9 mouse cellular contexts compared by ENCODE assay signal in genomic region chr17:28986833-28987232, GRCm38 (mm10). TPM values are rescaled to one million over a fixed set of nuclear protein-coding genes. Genes with fewer than 3 reads are reported as not detected.
DNase-seq lines count a peak whose midpoint lies in the region; TF ChIP-seq lines count a peak whose summit lies in the region.
"Had no signal": no experiment of that assay in that cellular context is flagged by ENCODE, and none has a peak within 500 bp of the region (broad histone marks: within the 10 kb centered on the region; RNA-seq: fewer than 3 reads in every experiment).

No protein-coding gene starts in this region.

- DNase-seq in layer of hippocampus, adult 2 months (ENCODE audit: low spot score in 2 of 2): no peak
- DNase-seq in layer of hippocampus, adult 9-11 months: no peak
- peak; percentile 83 for DNase-seq in ES-CJ7 (ENCODE audit: low read depth, low spot score)
- peak; percentile 49 for DNase-seq in lung, postnatal 10 days
- DNase-seq in ovary, adult 18-20 months (ENCODE audit: low spot score): no peak
- no peak for DNase-seq in urinary bladder, postnatal 36 days (ENCODE audit: low spot score in 2 of 2)

- no peaks in the 10 kb centered on the region for H3K4me1 ChIP-seq in bone marrow, adult 2 months (ENCODE audit: control insufficient read depth, insufficient read depth, low read length)
- H3K4me1 ChIP-seq: limb, embryonic 13.5 days had no signal

- peak; percentile 74 for TF ChIP-seq CTCF in layer of hippocampus, adult 2 months (conservative IDR thresholded peaks at IDR 0.05)
- TF ChIP-seq CTCF in bone marrow, adult 2 months (IDR thresholded peaks at IDR 0.05; ENCODE audit: control insufficient read depth, insufficient read depth, low read length): peak; percentile 34; the same call in 1 of the 2 replicates

- H3K27ac ChIP-seq in layer of hippocampus, adult 2 months: no peak overlapping the region
- no peak overlapping the region for H3K27ac ChIP-seq in bone marrow, adult 2 months (ENCODE audit: control insufficient read depth, insufficient read depth, low read depth, low read length, poor library complexity)
- H3K27ac ChIP-seq: embryonic facial prominence, embryonic 13.5 days; limb, embryonic 13.5 days had no signal

- TF ChIP-seq POLR2A in bone marrow, adult 2 months (IDR thresholded peaks at IDR 0.05; ENCODE audit: borderline replicate concordance, control insufficient read depth, low read depth, low read length): no peak

- H3K4me3 ChIP-seq in layer of hippocampus, adult 2 months: no peak overlapping the region
- no peak overlapping the region for H3K4me3 ChIP-seq in bone marrow, adult 2 months (replicated peaks; ENCODE audit: control insufficient read depth, low read depth, low read length)
- H3K4me3 ChIP-seq: embryonic facial prominence, embryonic 13.5 days; limb, embryonic 13.5 days had no signal

RNA-seq across cellular contexts. Expression of gene Stk38, which starts 21.0 kb away (rescaled TPM):
- total RNA-seq in layer of hippocampus, adult 2 months (2021): 10 to 100 TPM; 50.4 to 65.6 TPM
- polyA plus RNA-seq in bone marrow, adult 2 months (2011; ENCODE audit: insufficient read depth, insufficient read length, low replicate concordance, missing spikeins): 139 and 214 TPM in 2 replicates

RNA-seq across cellular contexts. Expression of gene Kctd20, which starts 35.1 kb away (rescaled TPM):
- 10 to 100 TPM; 58.7 to 64.4 TPM for total RNA-seq in layer of hippocampus, adult 2 months (2021)
- polyA plus RNA-seq in bone marrow, adult 2 months (2011; ENCODE audit: insufficient read depth, insufficient read length, low replicate concordance, missing spikeins): 50.2 and 81.5 TPM in 2 replicates

RNA-seq across cellular contexts. Expression of gene Pxt1, which starts 43.2 kb away (rescaled TPM):
- total RNA-seq in layer of hippocampus, adult 2 months (2021): not detected
- 1.3 TPM in 1 of 2 replicates, not detected in the other for polyA plus RNA-seq in bone marrow, adult 2 months (2011; ENCODE audit: insufficient read depth, insufficient read length, low replicate concordance, missing spikeins)
- polyA plus RNA-seq: embryonic facial prominence, embryonic 13.5 days; limb, embryonic 13.5 days had no signal

RNA-seq across cellular contexts. Expression of gene Srsf3, which starts 45.6 kb away (rescaled TPM):
- total RNA-seq in layer of hippocampus, adult 2 months (2021): 100 to 1,000 TPM; 125 to 130 TPM
- 212 and 214 TPM in 2 replicates for polyA plus RNA-seq in bone marrow, adult 2 months (2011; ENCODE audit: insufficient read depth, insufficient read length, low replicate concordance, missing spikeins)

Comparison
In these comparisons a context has a peak if more than half of its experiments do, and no peak if none do; other contexts are left out.
1. DNase-seq: peak in ES-CJ7 (single experiment) and lung, postnatal 10 days (single experiment); none in layer of hippocampus, adult 2 months (0 of 2), layer of hippocampus, adult 9-11 months (single experiment), ovary, adult 18-20 months (single experiment) and urinary bladder, postnatal 36 days (0 of 2).